Comparison of ENCODE assay signal across 23 mouse cellular contexts in genomic region chr14:33826003-33826644, GRCm38 (mm10).
"Had no signal": no experiment of that assay in that cellular context is flagged by ENCODE, and none has a peak within 500 bp of the region (broad histone marks: within the 10 kb centered on the region; RNA-seq: fewer than 3 reads in every experiment).

No protein-coding gene starts in this region.

- H3K27ac ChIP-seq: heart, adult 2 months; heart, embryonic 13.5 days; hindbrain, embryonic 13.5 days; hindbrain, embryonic 15.5 days; hindbrain, postnatal 0 days; kidney, postnatal 0 days had no signal

- H3K9ac ChIP-seq: heart, embryonic 13.5 days; hindbrain, embryonic 13.5 days; hindbrain, embryonic 15.5 days; kidney, embryonic 15.5 days; limb, embryonic 13.5 days; limb, embryonic 15.5 days had no signal

- ATAC-seq: hindbrain, postnatal 0 days; intestine, embryonic 16.5 days had no signal

- H3K4me2 ChIP-seq: heart, embryonic 11.5 days; heart, embryonic 13.5 days; hindbrain, embryonic 13.5 days; hindbrain, embryonic 15.5 days; kidney, embryonic 15.5 days; limb, embryonic 13.5 days; limb, embryonic 15.5 days had no signal

- H3K4me3 ChIP-seq: heart, adult 2 months; heart, embryonic 13.5 days; hindbrain, embryonic 13.5 days; hindbrain, embryonic 15.5 days; kidney, embryonic 15.5 days; limb, embryonic 13.5 days; limb, embryonic 15.5 days had no signal

- H3K27me3 ChIP-seq: hindbrain, embryonic 13.5 days; hindbrain, embryonic 15.5 days had no signal

- H3K36me3 ChIP-seq: heart, embryonic 13.5 days; hindbrain, embryonic 13.5 days; hindbrain, embryonic 15.5 days; kidney, embryonic 15.5 days; limb, embryonic 13.5 days; limb, embryonic 15.5 days had no signal

- DNase-seq: gastrocnemius, postnatal 14 days; gastrocnemius, postnatal 36 days; heart, adult 11 months; heart, adult 2 months; heart, postnatal 10 days; kidney, adult 11 months; kidney, adult 2 months; kidney, adult 9 months; kidney, postnatal 14 days; kidney, postnatal 36 days; layer of hippocampus, adult 9-11 months; layer of hippocampus, postnatal 36 days; left cerebral cortex, postnatal 4 days had no signal

- H3K9me3 ChIP-seq: heart, embryonic 13.5 days; hindbrain, embryonic 13.5 days; hindbrain, embryonic 15.5 days; kidney, embryonic 15.5 days; limb, embryonic 13.5 days; limb, embryonic 15.5 days had no signal
